Mouse (Mus musculus) large intestine, adult 2 months (tissue): ENCODE measurements around the gene Gm10644. TPM values are rescaled to one million over a fixed set of nuclear protein-coding genes. Genes with fewer than 3 reads are reported as not detected.
A peak's percentile ranks its signal among the peaks of the same experiment; 100 is the strongest.

Source experiments
- DNase-seq: peaks from one replicate; pipeline ENCODE4 v3.0.0-alpha.2; 2012; ENCODE audit warnings: low read depth, low spot score
- WGBS: fragments of 180-500 bp; shearing (Covaris S2); methylation state at CpG from one replicate; pipeline ENCODE4 v1.1.7; 2018; 5-methylcytosine and 5-hydroxymethylcytosine counted together
- polyA plus RNA-seq: library from polyadenylated mRNA; depleted of rRNA; stranded (reverse); fragments of >200 nt; gene quantifications from 2 replicates; pipeline ENCODE4 v1.2.3, GENCODE M21; 2012; rRNA removed

Gene Gm10644
- polyA plus RNA-seq, 1 experiment, result 0.52 TPM

DNA sequence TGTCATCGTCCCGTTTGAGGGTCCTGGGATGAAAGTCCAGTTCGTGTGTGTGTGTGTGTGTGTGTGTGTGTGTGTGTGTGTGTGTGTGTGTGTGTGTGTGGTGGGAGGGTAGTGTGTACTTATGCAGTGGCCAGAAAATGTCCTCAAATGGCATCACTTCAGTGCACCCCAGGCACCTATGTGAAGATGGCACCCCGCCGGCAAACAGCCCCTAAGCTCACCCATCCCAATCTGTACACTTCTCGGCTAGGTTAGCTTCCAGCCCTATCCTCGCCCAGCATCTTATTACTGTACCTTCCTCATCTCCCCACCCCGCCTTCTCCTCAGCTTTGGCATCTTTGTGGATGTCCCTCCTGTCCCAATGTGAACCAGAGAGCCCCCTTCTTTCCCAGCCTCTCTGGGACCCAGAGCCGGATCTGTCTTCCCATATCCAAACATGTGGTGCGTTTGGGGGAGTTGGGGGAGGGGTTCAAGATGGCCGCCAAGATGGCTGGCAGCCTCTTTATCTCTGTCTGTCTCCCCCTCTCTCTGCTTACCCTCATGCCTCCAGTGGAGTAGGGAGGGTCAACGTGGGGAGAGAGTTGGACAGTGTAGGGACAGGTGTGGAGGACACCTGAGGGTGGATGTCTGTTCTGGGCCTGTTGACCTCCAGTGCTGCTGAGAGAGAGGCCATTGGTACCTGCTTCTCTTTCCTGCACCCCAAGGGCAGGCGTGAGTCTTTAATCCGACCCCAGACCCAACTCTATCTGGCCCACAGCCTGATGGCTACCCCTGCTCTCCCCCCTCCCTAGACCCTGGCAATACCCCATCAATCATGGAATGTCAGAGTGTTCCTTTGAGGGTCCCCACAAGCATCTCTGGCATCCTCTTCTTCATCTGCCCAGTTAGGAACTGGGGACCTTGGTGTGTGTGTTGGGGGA, 53.2 kb downstream of the Gm10644 start:
- WGBS, result 26% methylated on average over 14 of the region's 14 CpGs
- no peak for DNase-seq

GRCm38 (mm10) chr8:83900957-83901270, 54.1 kb downstream of the Gm10644 start:
- no peak for DNase-seq
- WGBS, result under 1% methylated on average over 40 of the region's 40 CpGs

DNA sequence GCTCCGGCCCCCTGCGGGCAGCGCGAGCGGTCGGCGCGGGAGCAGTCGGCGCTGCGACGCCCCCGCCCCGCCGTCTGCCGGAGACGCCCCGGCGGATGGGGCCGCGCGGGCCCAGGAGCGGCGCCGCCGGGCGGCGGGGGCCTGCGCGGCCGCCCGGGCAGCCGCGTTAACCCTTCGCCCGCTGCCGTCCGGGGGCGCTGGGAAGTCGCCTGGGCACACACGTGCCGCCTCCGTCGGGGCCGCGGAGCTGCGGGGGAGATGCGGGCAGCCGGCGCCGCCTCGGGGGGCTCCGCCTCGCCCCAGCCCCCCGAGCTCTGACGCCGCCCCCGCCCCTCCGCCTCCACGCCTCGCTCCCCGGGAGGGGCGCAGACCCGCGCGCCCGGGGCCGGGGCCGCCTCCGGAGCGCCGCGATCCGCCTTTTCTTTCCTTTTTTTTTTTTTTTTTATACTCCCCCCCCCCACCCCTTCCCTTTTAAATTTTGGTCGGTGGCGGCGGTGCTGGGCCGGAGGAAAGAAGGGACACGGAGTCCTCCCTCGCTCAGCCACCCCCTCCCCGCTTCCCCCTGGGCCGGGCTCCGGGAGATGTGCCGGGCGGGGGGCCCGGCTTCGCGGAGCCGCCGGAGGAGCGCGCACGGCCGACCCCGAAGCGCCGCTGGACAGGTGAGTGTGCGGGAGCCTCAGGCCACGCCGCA, 54.6 kb downstream of the Gm10644 start:
- DNase-seq, result no peak
- 2% methylated on average over 95 of the region's 100 CpGs for WGBS

DNA sequence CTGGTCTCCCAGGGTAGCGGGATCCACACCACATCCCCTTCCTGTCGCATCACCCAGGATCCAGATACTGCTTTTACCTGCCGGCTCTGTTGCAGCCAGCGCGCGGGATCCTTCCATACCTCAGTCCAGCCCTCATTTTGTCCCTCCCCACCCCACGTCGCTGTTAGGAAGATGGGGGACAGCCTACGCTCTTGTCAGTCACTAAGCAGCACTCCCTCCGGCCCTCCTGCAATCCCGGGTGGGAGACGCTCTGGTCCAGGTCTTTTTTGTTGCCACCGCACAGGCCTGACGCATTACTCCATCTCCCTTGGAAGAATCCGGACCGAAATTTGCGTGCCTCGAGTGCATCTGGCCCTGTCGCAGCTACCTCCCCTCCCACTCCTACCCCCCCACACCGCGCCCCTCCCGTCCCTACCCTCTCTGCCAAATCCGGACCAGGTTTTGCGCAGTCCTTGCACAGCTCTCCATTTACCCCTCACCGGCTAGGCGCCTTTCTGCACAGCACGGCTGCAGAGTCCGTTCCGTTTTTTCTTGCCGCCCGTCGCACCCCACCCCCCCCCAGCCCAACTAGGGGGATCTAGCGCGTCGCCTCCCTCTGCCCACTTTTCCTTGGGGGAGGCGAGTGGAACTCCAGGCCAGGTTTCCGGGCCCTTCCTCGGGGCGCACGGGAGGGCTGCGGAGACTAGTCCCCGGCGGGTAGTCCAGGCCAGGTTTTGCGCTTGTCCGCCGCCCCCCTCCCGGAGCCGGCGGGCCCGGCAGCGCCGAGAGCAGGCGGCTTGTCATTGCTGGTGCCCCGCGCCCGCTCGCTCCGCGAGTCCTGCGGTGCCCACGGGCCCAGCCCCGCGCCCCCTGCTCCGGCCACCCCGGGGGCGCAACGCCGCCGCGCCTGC, 55.4 kb downstream of the Gm10644 start, which contains the start of gene Adgrl1:
Adgrl1 (plus strand) TSS at position 743 of the 890 bp plus-strand sequence.
- under 1% methylated on average over 70 of the region's 70 CpGs for WGBS
- DNase-seq, result peak; percentile 21

DNA sequence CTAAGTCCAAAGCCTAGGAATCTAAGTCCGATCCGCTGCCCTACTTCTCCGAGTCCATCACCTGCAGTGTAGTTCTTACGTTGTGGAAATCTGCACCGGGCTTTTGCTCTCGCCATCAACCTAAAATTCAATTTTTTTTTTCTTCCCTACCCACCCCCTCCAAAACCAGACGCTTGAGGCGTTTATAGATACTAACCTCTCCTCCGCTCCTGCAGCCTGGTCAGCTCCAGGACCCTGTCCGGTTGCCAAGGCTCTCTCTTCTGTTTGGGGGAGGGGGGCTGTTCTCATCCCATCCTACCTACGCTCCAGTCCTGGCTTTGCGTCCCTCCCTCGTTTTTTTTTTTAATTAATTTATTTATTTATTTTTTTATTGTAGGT, 56.0 kb downstream of the Gm10644 start:
- WGBS, result 2% methylated on average over 13 of the region's 13 CpGs
- no peak for DNase-seq

DNA sequence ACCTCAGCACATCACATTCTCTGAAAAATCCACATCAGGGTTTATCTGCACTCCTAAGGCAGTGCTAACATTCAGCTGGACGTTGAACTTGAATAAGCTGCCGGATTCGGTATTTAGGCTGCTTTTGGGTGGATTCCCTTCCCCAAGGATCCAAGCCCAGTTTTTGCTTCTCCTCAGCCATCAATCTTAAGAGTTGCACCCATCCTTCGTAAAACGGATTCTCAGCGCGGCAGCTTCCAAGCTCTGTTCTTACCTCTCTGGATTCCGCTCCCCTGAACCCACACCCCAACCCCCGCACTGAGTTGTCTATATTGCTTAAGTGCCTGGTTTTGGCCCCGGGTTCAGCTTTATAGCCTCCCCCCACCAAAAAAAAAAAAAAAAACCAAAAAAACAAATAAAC, 56.5 kb downstream of the Gm10644 start:
- no peak for DNase-seq
- 9% methylated on average over 10 of the region's 10 CpGs for WGBS

GRCm38 (mm10) chr8:83897211-83897610, 57.8 kb downstream of the Gm10644 start:
- no peak for DNase-seq
- 5% methylated on average over 26 of the region's 26 CpGs for WGBS

- DNase-seq, result no peak
- 88% methylated on average over 7 of the region's 7 CpGs for WGBS
Observed at GRCm38 (mm10) chr8:83896461-83896860, 58.5 kb downstream of the Gm10644 start.

DNA sequence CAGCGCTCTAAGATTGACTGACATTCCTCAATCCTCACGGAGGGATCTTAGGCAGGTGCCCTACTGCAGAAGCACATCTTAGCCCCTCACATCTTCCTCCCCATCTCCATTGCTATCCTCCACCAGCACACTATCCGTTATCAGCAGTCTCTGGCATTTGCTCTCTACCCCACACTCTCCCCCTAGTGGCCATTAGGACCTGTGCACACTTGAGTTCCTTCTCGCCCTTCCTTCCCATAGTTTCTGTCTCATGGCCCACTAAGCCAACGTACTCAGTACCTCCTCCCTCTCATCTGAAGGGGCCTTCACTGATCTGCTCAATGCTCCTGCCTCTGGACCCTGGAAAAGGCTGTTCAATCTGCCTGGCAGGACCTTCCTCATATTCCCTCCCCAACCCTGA, 59.1 kb downstream of the Gm10644 start:
- WGBS, result 6% methylated on average over 5 of the region's 5 CpGs
- DNase-seq, result no peak

DNA sequence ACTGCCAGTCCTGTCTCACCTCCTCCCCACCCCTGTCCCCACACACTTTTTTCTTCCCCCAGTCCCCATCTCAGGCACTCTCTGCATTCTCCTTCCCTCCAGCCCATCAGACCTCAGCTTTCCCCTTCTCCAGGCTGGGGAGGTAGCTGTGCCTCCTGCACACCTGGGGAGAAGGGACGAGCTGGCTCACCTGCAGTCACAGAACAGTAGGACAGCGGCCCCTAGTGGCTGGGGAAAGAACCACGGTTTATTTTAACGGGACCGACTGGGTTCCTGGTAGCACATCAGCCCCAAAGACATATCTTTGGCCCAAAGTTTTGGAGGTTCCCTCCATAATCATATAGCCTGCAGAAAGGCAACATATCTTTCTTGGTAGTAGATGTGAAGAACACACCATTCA, 61.1 kb downstream of the Gm10644 start:
- DNase-seq, result peak; percentile 48
- under 1% methylated on average over 5 of the region's 5 CpGs for WGBS

DNA sequence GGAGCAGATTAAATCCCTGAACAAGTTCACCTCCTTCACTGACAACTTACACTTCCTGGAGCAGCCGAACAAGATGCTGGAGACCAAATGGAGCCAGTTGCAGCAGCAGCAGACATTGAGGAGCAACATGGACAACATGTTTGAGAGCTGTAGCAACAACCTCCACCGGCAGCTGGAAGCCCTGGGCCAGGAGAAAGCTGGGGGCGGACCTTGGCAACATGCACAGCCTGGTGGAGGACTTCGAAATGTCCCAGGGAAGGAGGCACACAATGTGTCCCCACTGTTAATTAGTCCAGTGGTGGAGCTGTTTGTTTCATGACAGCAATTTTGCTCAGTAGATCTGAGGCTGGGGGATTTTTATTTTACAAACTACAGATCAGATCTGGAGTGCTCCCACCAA, 62.9 kb downstream of the Gm10644 start:
- DNase-seq, result no peak
- WGBS, result 43% methylated on average over 4 of the region's 4 CpGs

- WGBS, result 66% methylated on average over 2 of the region's 2 CpGs
- DNase-seq, result no peak
Observed at GRCm38 (mm10) chr8:83888409-83888808, 66.6 kb downstream of the Gm10644 start.

Other genes with a start within 250 kb of the Gm10644 start
- 94.5 and 106 TPM in 2 replicates for gene Ddx39, start 240.0 kb downstream of the Gm10644 start, polyA plus RNA-seq
- gene Adgre5, start 213.9 kb downstream of the Gm10644 start, polyA plus RNA-seq, result 55.1 and 68.0 TPM in 2 replicates
- gene Adgrl1, start 55.1 kb downstream of the Gm10644 start, polyA plus RNA-seq, result 13.4 and 18.8 TPM in 2 replicates
- gene Asf1b, start 302 bp upstream of the Gm10644 start, polyA plus RNA-seq, result 35.0 and 42.7 TPM in 2 replicates
- 59.9 and 65.0 TPM in 2 replicates for gene Prkaca, start 17.8 kb upstream of the Gm10644 start, polyA plus RNA-seq
- 35.7 and 37.6 TPM in 2 replicates for gene Samd1, start 42.5 kb upstream of the Gm10644 start, polyA plus RNA-seq
- gene 1700067K01Rik, start 46.3 kb upstream of the Gm10644 start, polyA plus RNA-seq, result 0.27 and 0.30 TPM in 2 replicates
- 2.3 and 3.2 TPM in 2 replicates for gene 2210011C24Rik, start 57.0 kb upstream of the Gm10644 start, polyA plus RNA-seq
- gene Palm3, start 66.3 kb upstream of the Gm10644 start, polyA plus RNA-seq, result 0.11 TPM in 1 of 2 replicates, not detected in the other
- gene Il27ra, start 87.4 kb upstream of the Gm10644 start, polyA plus RNA-seq, result 5.5 and 6.5 TPM in 2 replicates
- gene Rln3, start 89.8 kb upstream of the Gm10644 start, polyA plus RNA-seq, result 0.49 and 0.56 TPM in 2 replicates
- gene Gm10643, start 109.9 kb upstream of the Gm10644 start, polyA plus RNA-seq, result 0.82 and 1.1 TPM in 2 replicates
- gene Rfx1, start 111.6 kb upstream of the Gm10644 start, polyA plus RNA-seq, result 19.0 and 25.2 TPM in 2 replicates
- 73.4 and 87.9 TPM in 2 replicates for gene Dcaf15, start 149.6 kb upstream of the Gm10644 start, polyA plus RNA-seq
- 5.6 and 5.9 TPM in 2 replicates for gene Podnl1, start 170.8 kb upstream of the Gm10644 start, polyA plus RNA-seq
- gene Cc2d1a, start 192.7 kb upstream of the Gm10644 start, polyA plus RNA-seq, result 30.2 and 38.0 TPM in 2 replicates
- gene 4930432K21Rik, start 192.8 kb upstream of the Gm10644 start, polyA plus RNA-seq, result 0.22 and 0.32 TPM in 2 replicates
- 0.22 and 0.30 TPM in 2 replicates for gene Nanos3, start 230.0 kb upstream of the Gm10644 start, polyA plus RNA-seq